Mouse (Mus musculus) 3134 (cell line): ENCODE measurements around the gene Trim38.
A peak's percentile ranks its signal among the peaks of the same experiment; 100 is the strongest.

ENCODE experiments used
- DNase-seq: peaks from one replicate; pipeline ENCODE4 v3.0.0-alpha.2; 2011; ENCODE audit warnings: low spot score; ENCODE audit not compliant: insufficient read length; ENCODE audit errors: extremely low read depth

Gene Trim38

DNA sequence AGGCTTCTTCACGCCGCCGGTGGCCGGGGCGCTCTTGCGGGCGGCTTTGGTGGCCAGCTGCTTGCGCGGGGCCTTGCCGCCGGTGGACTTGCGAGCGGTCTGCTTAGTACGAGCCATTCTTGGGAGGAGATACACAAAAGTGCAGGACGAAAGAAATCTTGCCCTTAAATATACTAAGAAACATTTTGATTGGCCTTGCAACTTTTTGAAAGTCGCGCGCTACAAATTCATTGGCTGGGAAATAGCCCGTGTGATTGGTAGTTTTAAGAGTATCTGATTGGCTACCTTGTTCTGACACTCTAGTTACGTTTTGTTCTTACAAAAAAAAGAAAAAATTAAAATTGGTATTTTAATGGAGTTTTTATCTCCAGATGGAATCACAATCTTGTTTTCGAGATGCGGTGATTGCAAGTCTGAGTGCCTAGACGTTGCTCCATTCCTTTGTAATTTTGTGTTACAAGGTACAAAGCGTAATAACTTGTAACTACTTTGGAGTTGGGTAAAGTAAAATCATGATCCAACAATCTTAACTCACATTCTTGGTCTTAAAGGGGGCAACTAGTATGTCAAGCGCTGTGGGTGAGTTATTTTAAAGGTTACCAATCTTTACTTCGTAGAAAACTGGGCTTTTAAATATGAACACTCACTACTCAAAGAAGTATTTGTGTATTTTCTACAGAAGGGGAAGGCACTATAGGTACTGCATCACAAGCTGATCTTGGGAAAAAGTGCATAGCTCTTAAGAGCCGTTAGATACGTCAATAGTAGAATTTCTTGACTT lies 24.1 kb upstream of the Trim38 start, which contains the start of gene Hist1h3c:
Gene Hist1h3c, minus strand, starts transcription at position 222 of the 781 bp plus-strand sequence.
- DNase-seq: peak; percentile 91

DNA sequence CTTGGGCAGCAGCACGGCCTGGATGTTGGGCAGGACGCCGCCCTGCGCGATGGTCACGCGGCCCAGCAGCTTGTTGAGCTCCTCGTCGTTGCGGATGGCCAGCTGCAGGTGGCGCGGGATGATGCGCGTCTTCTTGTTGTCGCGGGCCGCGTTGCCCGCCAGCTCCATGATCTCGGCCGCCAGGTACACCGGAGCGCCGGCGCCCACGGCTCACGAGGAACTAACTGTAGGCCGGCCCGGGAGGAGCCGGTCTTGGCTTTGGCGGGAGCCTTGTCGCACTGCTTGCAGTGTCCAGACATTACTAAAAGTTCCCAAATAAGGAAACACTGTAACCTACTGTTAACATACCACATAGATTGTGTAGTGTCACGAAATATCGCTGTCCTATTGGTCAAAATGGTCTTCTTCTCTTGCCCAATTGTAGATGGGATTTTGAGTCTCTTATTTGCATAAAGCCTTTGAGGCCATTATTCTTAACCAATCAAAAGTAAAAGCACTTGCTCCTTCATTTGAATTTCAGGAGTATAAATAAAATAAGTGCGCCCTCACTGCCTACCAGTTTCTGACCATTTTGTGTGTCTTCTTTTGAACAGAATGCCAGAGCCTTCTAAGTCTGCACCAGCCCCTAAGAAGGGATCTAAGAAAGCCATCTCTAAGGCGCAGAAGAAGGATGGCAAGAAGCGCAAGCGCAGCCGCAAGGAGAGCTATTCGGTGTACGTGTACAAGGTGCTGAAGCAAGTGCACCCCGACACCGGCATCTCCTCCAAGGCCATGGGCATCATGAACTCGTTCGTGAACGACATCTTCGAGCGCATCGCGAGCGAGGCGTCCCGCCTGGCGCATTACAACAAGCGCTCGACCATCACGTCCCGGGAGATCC lies 23.3 kb upstream of the Trim38 start, which contains the start of gene Hist1h2bb:
Gene Hist1h2bb, plus strand, starts transcription at position 534 of the 880 bp plus-strand sequence.
- DNase-seq: peak; percentile 92

DNA sequence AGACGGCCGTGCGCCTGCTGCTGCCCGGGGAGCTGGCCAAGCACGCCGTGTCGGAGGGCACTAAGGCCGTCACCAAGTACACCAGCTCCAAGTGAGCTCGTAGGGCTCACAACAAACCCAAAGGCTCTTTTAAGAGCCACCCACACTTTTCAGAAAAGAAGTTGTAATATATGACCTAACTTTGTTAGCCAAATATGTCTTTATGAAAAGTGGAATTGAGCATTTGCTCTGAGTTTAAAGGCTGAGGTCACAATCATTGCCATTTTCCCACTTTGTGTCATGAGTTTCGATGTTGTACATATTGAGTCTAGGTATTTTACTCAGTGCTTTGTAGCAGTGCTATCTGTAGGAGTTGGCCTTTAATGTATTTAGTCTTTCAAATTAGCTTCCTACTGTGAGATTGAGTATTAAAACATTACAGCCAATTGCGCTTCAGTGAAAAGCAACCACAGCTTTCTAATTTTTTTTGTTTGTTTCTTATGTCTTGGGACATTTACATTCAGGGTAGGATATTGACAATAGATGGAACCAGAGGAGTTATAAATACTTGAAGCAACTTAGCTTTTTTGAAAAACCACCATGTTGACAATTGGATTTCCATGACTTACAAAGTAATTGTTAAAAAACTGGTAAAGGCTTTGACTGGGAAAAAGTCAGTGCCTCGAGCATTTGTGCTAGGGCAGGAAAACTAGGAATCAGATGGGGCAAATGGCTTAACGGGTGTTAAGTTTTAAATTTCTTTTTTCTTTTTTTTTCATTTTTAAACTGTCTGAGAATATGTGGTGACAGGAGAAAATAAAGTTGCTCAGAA lies 22.4 kb upstream of the Trim38 start:
- DNase-seq: peak; percentile 86

DNA sequence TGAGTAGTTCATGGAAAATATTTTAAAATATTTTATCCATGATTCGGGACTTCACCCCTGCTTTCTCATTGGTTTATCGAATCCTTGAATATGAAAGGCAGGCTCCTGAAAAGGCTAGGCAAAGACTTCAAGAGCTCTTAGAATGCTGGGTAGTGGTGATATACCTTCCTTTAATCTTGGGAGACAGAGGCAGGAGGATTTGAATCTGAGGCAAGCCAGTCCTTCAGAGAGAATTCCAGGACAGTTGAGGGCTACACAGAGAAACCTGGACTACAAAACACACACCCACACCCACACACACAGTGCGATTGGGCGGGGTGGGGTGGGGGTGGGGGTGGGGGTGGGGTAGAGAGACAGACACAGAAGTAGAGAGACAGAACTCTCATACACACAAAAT lies 21.8 kb upstream of the Trim38 start:
- DNase-seq: peak; percentile 50

DNA sequence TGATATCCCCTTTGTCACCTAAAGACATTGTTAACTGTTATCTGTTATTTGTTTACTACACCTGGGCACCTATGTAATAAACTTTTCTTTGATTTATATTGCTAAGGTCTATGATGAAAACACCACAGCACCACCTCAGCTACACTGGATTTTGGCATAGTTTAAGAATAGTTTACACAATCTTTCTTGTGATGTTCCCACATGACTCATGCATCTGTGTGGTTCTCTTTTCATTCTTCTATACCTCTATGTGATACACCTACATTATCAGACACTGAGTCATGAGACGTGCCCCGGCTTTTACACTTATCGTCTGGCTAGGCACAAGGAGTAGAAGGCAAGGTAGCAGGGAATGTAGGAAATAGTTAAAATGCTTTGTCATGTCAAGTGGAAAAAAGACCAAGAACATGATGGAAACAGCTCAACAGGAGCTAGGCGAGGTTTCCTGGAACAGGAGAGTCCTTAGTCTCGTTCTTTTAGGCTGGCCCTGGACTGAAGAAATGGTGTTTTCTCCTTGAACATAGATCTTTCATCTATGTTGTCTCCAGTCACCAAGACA lies 20.1 kb upstream of the Trim38 start:
- DNase-seq: no peak

DNA sequence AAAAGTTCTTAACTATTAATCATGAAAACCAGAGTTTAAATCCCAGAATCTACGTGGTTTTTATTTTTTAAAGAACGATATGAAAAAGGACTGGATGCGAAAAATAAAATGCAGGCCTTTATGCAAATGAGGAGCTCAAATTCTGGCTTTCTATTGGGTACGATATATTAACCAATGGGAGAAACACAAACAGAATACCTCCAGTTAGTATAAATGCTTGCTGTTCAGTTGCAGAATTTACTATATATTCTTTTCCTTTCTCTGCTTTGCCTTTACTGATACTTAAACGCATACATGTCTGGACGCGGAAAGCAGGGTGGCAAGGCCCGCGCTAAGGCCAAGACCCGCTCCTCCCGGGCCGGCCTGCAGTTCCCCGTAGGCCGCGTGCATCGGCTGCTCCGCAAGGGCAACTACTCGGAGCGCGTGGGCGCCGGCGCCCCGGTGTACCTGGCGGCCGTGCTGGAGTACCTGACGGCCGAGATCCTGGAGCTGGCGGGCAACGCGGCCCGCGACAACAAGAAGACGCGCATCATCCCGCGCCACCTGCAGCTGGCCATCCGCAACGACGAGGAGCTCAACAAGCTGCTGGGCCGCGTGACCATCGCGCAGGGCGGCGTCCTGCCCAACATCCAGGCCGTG lies 18.8 kb upstream of the Trim38 start, which contains the start of gene Hist1h2ab:
Gene Hist1h2ab, plus strand, starts transcription at position 288 of the 639 bp plus-strand sequence.
- DNase-seq: peak; percentile 92

DNA sequence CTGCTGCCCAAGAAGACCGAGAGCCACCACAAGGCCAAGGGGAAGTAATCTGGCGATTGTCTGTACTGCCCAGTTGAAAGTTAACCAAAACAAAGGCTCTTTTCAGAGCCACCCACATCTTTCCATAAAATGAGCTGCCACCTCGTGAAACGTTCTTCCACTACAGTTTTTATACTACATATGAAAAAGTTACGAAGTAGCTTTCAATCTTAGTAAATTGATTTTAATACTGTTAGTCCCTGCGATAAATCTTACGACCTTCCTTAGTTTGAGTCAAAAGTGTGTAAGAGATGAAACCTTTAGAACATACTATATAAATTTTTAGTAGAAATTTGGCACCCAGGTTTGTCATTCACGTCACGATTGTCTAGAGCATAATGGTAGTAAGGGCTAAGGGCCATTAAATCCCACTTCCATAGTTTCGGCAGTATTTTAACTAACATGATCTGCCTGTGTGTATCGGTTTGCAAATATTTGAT lies 18.2 kb upstream of the Trim38 start:
- peak; percentile 73 for DNase-seq

DNA sequence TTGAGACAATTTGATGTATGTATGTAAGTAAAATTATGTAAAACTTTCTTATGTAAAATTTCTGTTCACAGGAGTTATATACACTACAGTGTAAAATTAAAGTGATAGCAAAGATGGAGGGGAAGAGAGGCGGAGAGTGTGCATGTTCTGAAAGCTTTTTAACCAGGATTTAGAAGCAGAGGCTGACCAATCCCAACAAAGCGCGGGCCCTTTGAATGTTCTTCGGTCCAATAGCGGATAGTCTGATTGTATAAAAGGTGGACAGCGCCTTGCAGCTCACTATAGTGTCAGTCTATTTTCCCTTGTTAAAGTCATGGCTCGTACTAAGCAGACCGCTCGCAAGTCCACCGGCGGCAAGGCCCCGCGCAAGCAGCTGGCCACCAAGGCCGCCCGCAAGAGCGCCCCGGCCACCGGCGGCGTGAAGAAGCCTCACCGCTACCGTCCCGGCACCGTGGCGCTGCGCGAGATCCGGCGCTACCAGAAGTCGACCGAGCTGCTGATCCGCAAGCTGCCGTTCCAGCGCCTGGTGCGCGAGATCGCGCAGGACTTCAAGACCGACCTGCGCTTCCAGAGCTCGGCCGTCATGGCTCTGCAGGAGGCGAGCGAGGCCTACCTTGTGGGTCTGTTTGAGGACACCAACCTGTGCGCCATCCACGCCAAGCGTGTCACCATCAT lies 17.5 kb upstream of the Trim38 start, which contains the start of gene Hist1h3b:
Gene Hist1h3b, plus strand, starts transcription at position 201 of the 675 bp plus-strand sequence.
- DNase-seq: peak; percentile 88

DNA sequence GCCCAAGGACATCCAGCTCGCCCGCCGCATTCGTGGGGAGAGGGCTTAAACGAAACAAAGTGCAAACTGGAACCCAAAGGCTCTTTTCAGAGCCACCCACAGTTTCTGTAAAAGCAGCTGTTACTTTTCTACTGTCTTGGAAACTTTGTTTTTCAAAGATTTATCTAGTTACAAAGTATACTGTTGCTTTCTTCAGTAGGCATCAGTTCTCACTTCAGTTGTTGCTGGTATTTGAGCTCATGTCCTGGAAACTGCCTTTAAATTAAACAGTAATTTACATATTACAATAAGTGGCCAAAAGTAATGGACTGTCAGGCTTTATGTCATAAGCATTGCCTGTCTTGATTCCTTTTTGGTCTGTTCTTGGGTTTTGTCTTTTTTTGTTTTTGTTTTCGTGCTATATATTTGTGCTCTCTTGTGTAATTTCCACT lies 17.0 kb upstream of the Trim38 start:
- DNase-seq: peak; percentile 81

DNA sequence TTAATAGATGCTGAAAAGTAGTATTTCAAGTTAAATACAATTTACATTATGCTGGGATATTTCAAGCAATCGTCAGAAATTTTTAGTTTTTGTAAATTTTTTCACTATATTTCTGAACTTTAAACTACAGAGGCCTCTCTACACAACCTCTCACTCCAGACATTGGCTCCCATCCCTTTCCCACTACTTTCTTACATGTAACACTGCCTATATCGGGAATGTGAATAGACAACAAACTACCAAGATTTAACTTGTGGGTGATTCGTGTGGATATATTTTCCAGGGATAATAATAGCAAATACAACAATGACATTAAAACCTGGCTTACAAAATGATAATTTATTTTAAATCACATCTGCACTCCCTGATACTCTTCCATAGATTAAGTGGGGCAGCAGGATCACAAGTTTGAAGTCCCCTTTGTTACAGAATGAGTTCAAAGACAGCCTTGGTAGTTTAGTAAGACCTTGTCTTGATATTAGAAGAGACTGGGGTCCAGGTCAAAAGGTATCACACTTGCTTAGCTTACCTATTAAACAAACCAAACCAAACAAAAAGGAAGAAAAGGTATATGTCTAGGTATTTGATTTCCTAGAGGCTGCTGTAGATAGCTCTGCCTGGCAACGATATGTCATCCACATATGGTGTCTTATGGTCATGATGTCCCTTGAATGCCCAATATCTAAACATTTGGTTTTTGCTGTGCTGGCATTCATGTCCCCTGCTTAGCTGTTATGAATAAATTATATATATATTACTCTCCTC lies 16.2 kb upstream of the Trim38 start:
- DNase-seq: peak; percentile 35

DNA sequence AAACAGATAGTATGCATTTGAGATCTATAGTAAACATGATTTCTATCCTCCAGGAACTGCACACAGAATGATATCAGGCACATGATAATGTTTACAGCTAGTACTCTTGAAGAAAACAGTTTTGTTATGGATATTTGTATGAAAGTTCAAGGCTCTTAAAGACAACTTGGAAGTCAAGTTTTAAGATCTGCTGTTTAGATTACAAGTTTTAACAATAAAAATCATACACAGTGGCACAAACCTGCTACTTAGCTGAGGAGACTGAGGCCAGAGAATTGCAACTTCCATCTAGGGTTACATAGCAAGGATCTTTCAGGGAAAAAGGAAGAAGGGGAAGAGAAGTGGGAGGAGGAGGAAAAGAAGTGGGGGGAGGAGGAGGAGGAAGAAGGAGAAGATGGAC lies 14.7 kb upstream of the Trim38 start:
- no peak for DNase-seq

DNA sequence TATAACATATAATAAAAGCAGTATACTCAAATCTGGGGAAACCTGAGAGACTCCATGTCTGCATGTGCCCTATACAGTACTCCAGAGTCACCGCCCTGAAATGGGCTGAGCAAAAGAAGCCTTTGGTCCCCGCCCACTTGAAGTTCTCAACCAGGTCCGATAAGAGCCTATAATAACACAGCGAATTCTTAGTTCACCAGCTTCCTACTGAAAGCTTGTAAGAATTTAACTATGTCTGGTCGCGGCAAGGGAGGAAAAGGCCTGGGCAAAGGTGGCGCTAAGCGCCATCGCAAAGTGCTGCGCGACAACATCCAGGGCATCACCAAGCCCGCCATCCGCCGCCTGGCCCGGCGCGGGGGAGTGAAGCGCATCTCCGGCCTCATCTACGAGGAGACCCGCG lies 12.9 kb upstream of the Trim38 start, which contains the start of gene Hist1h4b:
Gene Hist1h4b, plus strand, starts transcription at position 224 of the 400 bp plus-strand sequence.
- DNase-seq: peak; percentile 97

DNA sequence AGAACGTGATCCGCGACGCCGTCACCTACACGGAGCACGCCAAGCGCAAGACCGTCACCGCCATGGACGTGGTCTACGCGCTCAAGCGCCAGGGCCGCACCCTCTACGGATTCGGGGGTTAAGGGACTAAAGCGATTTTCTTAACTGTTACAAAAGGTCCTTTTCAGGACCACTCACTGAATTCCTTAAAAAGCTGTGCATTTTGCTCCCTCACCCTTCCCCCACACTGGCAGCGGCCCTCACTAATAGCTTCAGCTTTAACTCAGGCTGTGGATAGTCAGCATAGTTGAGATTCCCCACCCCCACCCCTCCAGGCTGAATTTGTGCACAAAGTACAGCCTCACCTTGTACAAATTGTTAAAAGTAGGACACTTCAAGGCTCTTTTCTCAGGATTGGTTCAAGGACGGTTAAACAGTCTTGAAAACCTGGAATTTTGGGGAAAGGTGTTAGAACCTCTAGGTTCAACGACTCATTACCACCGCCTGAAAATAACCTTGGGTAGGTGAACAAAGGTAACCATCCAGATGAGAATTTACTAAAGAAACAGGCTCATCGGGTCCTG lies 12.4 kb upstream of the Trim38 start:
- DNase-seq: peak; percentile 91

DNA sequence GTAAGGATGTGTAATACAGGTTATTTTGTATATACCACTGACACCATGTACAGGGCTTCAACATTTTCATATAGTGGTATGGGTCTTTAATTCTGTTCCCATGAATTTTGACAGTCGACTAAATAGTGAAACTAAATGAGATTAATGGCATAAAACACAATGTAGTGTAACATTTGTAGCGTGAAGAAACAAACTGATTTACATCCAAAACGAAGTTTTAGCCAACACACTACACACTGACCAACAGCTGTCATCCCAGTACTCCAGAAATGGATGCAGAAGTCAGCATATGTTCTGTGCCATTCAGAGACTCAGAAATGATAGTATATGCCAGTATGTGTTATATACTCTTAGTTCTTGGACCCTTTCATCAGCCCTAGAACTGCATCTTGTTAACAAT lies 11.8 kb upstream of the Trim38 start:
- no peak for DNase-seq

DNA sequence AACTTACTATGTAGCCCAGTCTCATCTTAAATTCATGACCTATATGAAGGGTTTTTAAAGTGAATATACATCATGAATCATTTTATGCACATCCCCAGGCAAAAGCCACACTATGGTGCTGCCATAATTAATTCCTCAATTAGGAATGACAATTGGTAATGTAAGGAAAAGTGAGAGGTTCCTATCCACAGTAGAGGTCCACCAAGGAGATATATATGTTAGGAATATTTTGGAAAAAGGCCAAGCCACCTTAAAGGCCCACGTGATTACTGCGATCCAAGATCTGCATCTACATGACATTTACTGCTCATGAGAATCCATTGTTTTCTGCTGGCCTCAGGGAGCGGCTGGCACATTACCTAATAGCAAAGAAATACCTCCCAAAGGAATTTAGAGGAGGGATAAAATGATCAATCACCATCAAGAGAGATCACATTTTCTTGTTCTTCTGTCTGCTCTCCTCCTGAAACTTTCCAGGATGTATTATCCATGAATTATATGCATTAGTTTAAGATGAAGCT lies 10.4 kb upstream of the Trim38 start:
- no peak for DNase-seq

DNA sequence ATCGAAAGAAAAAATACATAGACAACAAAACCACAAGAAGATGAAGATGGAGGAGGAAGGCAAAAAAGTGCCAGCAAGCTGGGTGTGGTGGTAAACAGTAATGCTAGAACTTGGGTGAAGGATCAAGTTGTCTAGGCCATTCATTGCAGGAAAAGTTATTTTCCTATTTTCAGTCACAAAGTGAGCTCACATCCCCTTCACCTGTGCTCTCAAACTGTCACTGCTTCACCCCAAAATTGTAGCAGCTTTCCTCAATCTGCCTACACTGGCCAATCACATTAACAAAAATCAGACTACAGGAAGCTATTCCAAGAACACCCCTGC lies 9.8 kb upstream of the Trim38 start:
- peak; percentile 20 for DNase-seq

DNA sequence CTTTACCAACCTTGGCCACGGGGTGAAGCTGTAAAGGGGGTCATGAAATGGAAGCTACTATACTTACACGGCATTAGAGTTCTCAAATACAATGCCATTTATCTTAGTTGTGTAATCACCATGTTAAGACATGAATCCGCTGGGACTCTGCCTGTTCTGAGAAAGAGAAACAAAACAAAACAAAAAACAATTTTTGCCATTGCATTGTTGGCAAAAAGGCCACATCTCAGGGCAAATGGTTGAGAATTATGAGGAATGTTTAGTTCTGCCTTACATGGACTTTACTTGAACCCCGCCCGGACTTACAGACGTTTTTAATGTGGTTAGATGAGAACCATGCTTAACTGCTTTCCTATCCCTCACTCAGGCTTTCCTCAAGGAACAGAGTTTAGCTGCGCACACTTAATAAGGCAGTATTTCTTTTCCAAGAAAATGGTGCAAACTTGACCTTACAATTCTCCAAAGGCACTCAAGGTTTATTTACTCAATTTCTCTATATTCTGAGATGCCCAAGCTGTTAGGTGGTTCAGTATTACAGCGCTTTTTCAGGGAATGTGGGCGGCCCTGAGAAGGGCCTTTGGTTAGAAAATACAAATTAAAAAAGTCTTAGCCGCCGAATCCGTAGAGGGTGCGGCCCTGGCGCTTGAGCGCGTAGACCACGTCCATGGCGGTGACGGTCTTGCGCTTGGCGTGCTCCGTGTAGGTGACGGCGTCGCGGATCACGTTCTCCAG lies 9.3 kb upstream of the Trim38 start:
- peak; percentile 70 for DNase-seq
